Mouse (Mus musculus): ENCODE data around the gene 4930452B06Rik.
"Not testable (repeated sequence)": the region's sequence is repeated elsewhere in the genome, so short reads cannot be mapped to it uniquely, and the experiment has no call there.

4930452B06Rik gene

GRCm38 (mm10) chr14:8665636-8666411 lies at the start of gene 4930452B06Rik:
Gene 4930452B06Rik, minus strand, starts transcription at chr14:8666240.
- peak; percentile 89 for DNase-seq

GRCm38 (mm10) chr14:8712674-8713073 lies 46.6 kb upstream of the 4930452B06Rik start:
- no peak for DNase-seq

GRCm38 (mm10) chr14:8689451-8689850 lies 23.4 kb upstream of the 4930452B06Rik start:
- no peak for DNase-seq

DNA sequence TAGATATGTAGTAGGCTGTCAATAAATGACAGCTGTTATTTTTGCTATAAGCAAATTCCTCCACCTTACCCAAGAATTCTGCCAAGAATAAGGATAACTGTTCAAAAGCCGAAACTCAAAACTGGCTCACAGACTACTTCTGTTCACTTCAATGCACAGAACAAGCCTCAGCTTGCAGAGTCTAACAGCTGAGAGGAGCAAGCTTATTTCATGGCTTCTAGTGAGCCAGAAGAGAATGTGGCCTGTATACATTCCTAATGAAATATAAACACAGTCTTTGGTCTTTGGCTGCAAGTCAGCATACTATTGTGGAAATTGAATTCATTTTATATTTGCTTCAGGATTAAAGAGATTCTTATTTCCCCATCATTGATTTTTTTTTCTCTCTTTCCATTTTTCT lies 22.4 kb upstream of the 4930452B06Rik start:
- no peak for DNase-seq

GRCm38 (mm10) chr14:8686185-8686584 lies 20.1 kb upstream of the 4930452B06Rik start:
- DNase-seq, result no peak

- no peak for DNase-seq
Measured at GRCm38 (mm10) chr14:8679896-8680295, 13.9 kb upstream of the 4930452B06Rik start.

DNA sequence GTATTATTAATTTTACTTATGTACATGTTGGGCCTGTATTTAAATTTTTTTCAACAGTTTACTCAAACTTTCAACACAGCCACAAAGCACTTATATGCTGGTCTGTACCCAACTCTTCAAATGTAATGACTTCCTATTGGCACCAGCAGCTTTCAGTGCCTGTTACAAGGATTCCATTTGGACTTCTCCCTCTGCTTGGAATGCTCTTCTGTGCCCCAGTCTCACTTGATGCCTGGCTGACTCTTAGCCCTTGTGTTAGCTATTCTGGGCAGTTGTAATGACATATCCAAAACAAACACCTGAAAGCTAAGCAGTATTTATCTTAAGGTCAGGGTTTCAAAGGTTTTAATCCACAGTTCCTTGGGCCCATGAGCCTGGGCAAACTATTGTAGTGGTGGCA lies 5.7 kb downstream of the 4930452B06Rik start:
- no peak for DNase-seq

- DNase-seq, result peak; percentile 12
Measured at GRCm38 (mm10) chr14:8641650-8642279, 24.3 kb downstream of the 4930452B06Rik start.

DNA sequence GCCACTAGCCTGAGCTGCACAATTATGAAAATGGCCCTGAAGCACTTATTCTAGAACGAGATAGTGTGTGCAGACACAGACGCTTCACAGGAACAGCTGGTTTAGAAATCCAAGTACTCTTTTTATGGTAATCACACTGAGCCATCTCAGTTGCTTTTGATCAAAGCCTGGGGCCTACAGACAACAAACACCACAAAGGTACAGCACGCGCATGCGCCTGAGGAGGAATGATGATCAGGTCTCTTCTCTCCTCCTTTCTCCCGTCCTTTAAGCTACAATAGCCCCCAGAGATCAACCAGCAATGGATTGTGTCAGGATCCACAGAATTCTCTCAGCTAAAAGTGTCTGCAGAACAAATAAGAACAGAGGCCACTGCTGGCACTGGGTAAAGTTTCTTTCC lies 33.8 kb downstream of the 4930452B06Rik start:
- DNase-seq, result no peak

DNA sequence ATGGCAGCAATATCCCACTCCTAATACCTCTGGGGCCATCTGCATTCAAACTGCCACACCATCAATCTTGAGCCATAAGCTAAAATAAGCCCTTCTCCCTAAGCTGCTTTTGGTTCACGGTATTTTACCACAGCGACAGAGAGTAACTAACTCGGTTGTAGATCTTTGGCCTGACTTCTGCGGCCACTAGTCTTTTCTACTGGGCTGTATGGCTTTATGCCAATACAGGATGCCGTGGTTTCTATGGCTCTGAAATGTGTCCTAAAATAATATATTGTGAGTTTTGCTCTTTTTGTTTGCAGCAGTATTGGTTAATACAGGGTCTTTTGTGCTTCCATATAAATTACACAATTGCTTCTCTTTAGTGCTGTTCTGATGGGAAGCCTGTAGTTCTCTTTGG lies 37.6 kb downstream of the 4930452B06Rik start:
- no peak for DNase-seq

DNA sequence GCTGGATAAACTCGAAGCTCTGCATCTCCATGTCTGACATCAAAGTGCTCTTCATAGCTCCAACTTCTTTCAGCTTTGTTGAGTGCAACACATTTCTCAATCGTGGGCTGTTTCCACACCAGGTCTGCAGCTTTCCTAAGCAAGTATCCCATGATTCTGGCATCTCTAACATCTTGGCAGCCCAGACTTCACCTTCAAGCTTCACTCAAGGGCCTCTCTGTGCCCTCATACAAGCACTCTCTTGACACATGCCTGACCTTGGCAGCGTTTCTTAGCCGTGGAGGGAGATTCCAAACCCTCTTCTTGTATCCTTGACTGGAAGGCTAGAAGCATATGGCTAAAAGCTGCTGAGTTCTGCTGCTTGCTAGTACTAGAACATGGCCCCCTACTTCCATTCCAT lies 38.6 kb downstream of the 4930452B06Rik start:
- DNase-seq, result no peak

DNA sequence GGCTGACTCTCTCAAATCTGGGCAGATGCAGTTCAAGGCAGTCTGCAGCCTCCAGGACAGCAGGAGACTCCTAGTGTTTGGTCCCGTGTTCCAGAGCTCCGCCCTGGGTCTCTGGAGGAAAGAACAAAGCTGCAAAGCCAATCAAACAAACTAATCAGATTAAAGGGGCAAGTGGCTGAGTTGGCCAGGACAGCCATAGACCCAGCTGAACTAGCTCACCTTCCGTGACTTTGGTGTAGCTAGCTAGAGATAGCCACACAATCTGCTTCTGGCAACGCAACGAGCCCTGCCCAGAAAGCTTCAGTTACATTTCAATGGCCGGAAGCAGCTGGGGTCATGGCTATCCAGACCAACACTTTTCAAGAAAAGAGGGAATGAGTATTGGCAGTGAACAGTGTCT lies 44.9 kb downstream of the 4930452B06Rik start:
- peak; percentile 37 for DNase-seq

GRCm38 (mm10) chr14:8620580-8620979 lies 45.5 kb downstream of the 4930452B06Rik start:
- DNase-seq, result no peak

GRCm38 (mm10) chr14:8615636-8616035 lies 50.4 kb downstream of the 4930452B06Rik start:
- no peak for DNase-seq

- DNase-seq, result not testable (repeated sequence)
Measured at GRCm38 (mm10) chr14:8614430-8614829, 51.6 kb downstream of the 4930452B06Rik start.

DNA sequence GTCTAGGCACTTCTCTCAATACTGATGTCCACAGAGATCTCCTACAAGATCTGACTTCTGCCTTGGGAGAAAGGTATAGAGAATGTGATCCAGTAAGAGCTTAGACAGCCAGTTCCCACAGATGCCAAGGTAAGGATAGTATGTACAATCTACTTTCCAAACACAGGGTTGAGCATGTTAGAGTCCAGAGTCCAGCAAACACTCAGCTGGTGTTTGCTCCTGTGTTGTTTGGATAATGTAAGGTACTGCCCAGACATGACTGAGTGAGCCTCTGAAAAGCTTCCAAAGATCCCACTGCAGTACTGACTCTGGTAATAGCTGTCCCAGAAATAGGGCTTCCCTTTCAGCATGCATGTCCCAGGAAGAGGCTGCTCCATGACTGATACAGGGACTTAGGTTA lies 54.0 kb downstream of the 4930452B06Rik start:
- DNase-seq, result no peak

- no peak for DNase-seq
Measured at GRCm38 (mm10) chr14:8610108-8610507, 55.9 kb downstream of the 4930452B06Rik start.

DNA sequence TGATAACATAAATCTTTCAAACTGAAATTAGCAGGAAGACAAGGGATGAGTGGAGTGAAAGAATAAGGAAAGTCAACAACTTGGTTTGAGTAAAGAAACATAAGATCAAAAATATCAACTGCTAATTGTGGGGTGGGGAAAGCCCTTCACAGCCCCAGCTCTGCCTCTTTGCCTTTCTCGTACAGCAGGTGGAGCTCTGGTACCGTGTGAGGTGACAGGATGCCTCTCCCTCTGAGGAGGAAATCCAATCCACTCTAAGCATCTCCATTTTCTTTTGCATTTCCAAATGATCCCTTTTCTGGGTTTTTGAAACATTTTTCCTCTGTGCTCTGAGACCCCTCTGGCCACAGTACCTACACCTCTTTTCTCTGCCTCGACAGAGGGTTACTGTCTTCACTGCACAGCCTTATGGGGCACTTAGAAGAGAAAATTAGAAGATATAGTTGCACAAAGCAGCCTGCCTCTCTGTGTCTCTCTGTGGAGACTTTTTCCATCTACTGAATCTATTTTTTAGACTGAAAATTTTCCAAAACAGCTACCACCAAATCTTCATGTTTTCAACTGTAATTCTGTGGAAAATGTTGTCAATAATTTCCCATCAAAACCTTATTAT lies 57.4 kb downstream of the 4930452B06Rik start:
- DNase-seq, result peak; percentile 64

- DNase-seq, result no peak
Measured at GRCm38 (mm10) chr14:8604898-8605297, 61.1 kb downstream of the 4930452B06Rik start.

DNA sequence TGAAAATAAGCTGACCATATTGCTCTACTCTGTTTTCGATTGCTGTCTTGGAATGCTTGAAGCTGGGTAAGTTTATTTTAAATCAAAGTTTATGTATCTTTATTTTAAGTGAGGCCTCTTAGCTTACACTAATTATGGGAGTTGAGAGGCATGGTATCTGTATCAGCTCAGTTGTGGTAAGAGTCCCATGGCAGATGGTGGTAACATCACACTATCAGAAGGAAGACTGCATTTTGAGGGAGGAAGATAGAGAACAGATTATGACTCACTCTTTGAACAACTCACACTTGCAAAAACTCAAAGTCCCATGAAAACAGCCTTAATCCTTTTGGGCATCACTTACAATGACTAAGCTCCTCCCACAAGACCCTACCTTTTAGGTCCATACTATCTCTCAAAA lies 81.0 kb downstream of the 4930452B06Rik start:
- DNase-seq, result no peak

- DNase-seq, result not testable (repeated sequence)
Measured at GRCm38 (mm10) chr14:8551006-8551405, 115.0 kb downstream of the 4930452B06Rik start.

DNA sequence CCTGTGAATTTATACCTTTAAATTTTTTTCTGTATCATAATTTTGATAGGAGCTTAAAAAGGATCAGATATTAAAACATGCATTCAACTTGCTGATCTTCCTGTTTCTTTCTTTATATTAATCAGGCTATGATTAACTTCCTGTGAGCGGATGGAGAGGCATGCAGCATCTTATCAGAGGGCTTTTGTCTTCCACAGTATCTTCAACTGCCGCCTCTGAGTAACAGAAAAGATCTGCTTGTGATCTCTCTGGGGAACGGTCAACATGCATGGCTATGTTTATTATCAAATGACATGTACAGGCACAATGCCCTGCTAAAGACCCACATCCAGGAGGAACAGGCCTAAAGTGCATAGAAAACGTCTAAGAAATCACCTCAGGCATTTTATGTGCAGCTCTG lies 116.9 kb downstream of the 4930452B06Rik start:
- DNase-seq, result no peak

DNA sequence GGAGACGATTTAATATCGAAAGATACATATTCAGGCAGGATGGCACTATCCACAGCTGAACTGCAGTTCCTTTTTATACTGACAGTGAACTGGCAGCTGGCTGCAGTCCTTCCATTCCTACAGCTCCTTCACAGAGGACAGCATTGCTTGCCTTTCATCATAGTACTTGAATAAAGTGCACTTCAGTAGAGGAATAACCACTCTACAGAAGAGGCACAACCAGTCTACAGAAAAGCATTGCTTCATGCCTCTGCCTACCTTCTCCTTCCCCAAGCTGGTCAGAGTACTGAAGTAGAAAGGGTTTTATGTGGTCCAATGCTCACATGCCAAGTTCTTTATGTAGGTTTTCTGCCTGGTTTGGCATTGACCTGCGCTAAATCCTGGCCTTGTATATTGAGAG lies 130.0 kb downstream of the 4930452B06Rik start:
- DNase-seq, result no peak

GRCm38 (mm10) chr14:8525232-8525631 lies 140.8 kb downstream of the 4930452B06Rik start:
- no peak for DNase-seq

Data from retina, postnatal 1 day (tissue).